In the genomic region with DNA sequence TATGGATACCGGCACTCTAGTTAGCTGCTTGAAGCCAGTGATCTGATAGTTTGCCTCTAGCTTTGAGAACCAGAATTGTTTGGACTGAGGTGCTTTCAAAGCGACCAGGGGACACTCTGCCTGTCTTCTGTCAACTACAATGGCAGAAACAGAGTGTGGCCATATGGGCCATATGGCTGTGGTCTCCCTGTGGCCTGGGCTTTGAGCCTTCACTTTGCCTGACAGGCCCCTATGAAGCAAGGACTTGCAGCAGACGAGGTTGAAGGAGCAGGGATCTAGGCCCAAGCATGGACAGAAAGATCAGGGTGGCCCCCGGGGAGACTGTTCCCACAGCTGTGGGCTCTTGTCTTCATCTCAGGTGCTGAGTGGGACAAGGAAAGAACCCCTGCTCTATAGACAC, we compare ENCODE assay signal across 13 mouse cellular contexts. TPM values are rescaled to one million over a fixed set of nuclear protein-coding genes. Genes with fewer than 3 reads are reported as not detected.
"Had no signal": no experiment of that assay in that cellular context is flagged by ENCODE, and none has a peak within 500 bp of the region (broad histone marks: within the 10 kb centered on the region; RNA-seq: fewer than 3 reads in every experiment).

No protein-coding gene starts in this region.

- DNase-seq: kidney, postnatal 25 days; layer of hippocampus, adult 9-11 months; lung, adult 2 months; lung, postnatal 36 days; thymus, postnatal 4 days had no signal

- H3K27ac ChIP-seq: limb, embryonic 10.5 days; liver, embryonic 15.5 days; midbrain, embryonic 13.5 days; stomach, postnatal 0 days had no signal

- H3K9me3 ChIP-seq: limb, embryonic 10.5 days; liver, embryonic 15.5 days; midbrain, embryonic 13.5 days had no signal

- H3K4me3 ChIP-seq: limb, embryonic 10.5 days; liver, embryonic 15.5 days; midbrain, embryonic 13.5 days had no signal

- H3K36me3 ChIP-seq: limb, embryonic 10.5 days; liver, embryonic 15.5 days; midbrain, embryonic 13.5 days had no signal

- ATAC-seq: lung, postnatal 0 days; midbrain, embryonic 13.5 days had no signal

- H3K9ac ChIP-seq: liver, embryonic 15.5 days; midbrain, embryonic 13.5 days had no signal

- H3K4me2 ChIP-seq: liver, embryonic 11.5 days; liver, embryonic 15.5 days had no signal

RNA-seq across cellular contexts. Expression of a gene that starts 4.0 kb away (rescaled TPM):
- total RNA-seq: megakaryocyte progenitor cell, adult 5-6 weeks; neutrophil, adult 5-6 weeks had no signal
